In the genomic region with DNA sequence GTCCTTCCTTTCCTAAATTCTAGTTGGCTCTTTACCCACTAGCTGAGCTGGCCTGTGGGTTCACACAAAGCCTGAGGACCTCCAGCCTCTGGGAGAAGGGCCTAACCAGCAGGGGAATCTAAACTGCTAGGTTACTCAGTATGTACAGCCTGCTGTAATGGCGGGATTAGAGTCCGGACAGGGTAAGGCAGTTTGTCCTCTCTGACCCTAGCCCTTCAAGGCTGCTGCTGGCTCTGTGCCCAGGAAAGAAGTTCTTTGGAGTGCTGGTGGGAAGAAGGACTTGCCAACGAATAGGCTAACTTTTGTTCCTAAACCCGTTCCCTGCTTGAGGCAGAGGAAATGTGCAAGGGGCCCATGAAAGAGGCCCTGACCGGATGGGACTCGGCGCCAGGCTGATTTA, we compare ENCODE assay signal across 13 mouse cellular contexts. TPM values are rescaled to one million over a fixed set of nuclear protein-coding genes. Genes with fewer than 3 reads are reported as not detected.
DNase-seq lines count a peak whose midpoint lies in the region; ATAC-seq lines count a peak whose summit lies in the region.
"Had no signal": no experiment of that assay in that cellular context is flagged by ENCODE, and none has a peak within 500 bp of the region (broad histone marks: within the 10 kb centered on the region; RNA-seq: fewer than 3 reads in every experiment).

No protein-coding gene starts in this region.

- peak; percentile 50 for DNase-seq in ovary, postnatal 36 days (ENCODE audit: low spot score)
- DNase-seq in ovary, adult 18-20 months (ENCODE audit: low spot score), result no peak
- peak; percentile 80 for DNase-seq in kidney, adult 18-20 months
- peak; percentile 49 for DNase-seq in limb, embryonic 10.5 days (ENCODE audit: low spot score)
- DNase-seq in right cerebral cortex, postnatal 14 days, result no peak
- DNase-seq in left cerebral cortex, adult 9 months (ENCODE audit: low spot score in 2 of 2), result no peak
- DNase-seq: heart, postnatal 36 days; lung, postnatal 14 days; thymus, postnatal 36 days had no signal

- H3K9me3 ChIP-seq in limb, embryonic 10.5 days (replicated peaks), result no peaks in the 10 kb centered on the region

- H3K27ac ChIP-seq in limb, embryonic 10.5 days, result peak overlapping the region; percentile 48; the same call in 1 of the 2 replicates

- no peak overlapping the region for H3K4me3 ChIP-seq in limb, embryonic 10.5 days

- H3K27me3 ChIP-seq in limb, embryonic 10.5 days (ENCODE audit: low read depth, poor library complexity, severe bottlenecking), result peaks cover 100% of the 10 kb centered on the region

- no peak for ATAC-seq in megakaryocyte, adult 5-6 weeks (ENCODE audit: poor library complexity, severe bottlenecking)
- ATAC-seq: forebrain, embryonic 14.5 days had no signal

- WGBS in limb, embryonic 10.5 days, result 5% methylated on average over 7 of the region's 7 CpGs

- peaks cover 52% of the 10 kb centered on the region for H3K4me1 ChIP-seq in limb, embryonic 10.5 days

- H3K36me3 ChIP-seq in limb, embryonic 10.5 days, result no peaks in the 10 kb centered on the region

RNA-seq across cellular contexts. Expression of a gene that starts 5.3 kb away (rescaled TPM):
- 3.4 and 3.8 TPM in 2 replicates for polyA plus RNA-seq in limb, embryonic 10.5 days (2016; fragmentation: Nextera tagmentation; extraction: Ambion mirVana)
- not detected in 2 replicates for total RNA-seq in megakaryocyte, adult 5-6 weeks (2015)
- not detected in 2 replicates for total RNA-seq in megakaryocyte, adult 5-6 weeks (2017)
- total RNA-seq: granulocyte monocyte progenitor cell, adult 5-6 weeks; heart, postnatal 36 days; monocyte, adult 5-6 weeks had no signal
- polyA plus RNA-seq: forebrain, embryonic 14.5 days had no signal

RNA-seq across cellular contexts. Expression of a gene that starts 15.8 kb away (rescaled TPM):
- polyA plus RNA-seq in limb, embryonic 10.5 days (2016; fragmentation: Nextera tagmentation; extraction: Ambion mirVana), result 0.95 and 1.2 TPM in 2 replicates
- total RNA-seq in megakaryocyte, adult 5-6 weeks (2015), result not detected in 2 replicates
- not detected in 2 replicates for total RNA-seq in megakaryocyte, adult 5-6 weeks (2017)
- total RNA-seq: granulocyte monocyte progenitor cell, adult 5-6 weeks; heart, postnatal 36 days; monocyte, adult 5-6 weeks had no signal
- polyA plus RNA-seq: forebrain, embryonic 14.5 days had no signal

RNA-seq across cellular contexts. Expression of a gene that starts 20.5 kb away (rescaled TPM):
- polyA plus RNA-seq in limb, embryonic 10.5 days (2016; fragmentation: Nextera tagmentation; extraction: Ambion mirVana), result 7.1 and 10.2 TPM in 2 replicates
- total RNA-seq in megakaryocyte, adult 5-6 weeks (2015), result 0.11 TPM in 1 of 2 replicates, not detected in the other
- not detected in 2 replicates for total RNA-seq in megakaryocyte, adult 5-6 weeks (2017)
- total RNA-seq: granulocyte monocyte progenitor cell, adult 5-6 weeks; heart, postnatal 36 days; monocyte, adult 5-6 weeks had no signal
- polyA plus RNA-seq: forebrain, embryonic 14.5 days had no signal

RNA-seq across cellular contexts. Expression of a gene that starts 26.3 kb away (rescaled TPM):
- 6.1 and 7.9 TPM in 2 replicates for polyA plus RNA-seq in limb, embryonic 10.5 days (2016; fragmentation: Nextera tagmentation; extraction: Ambion mirVana)
- total RNA-seq in megakaryocyte, adult 5-6 weeks (2015), result not detected in 2 replicates
- total RNA-seq in megakaryocyte, adult 5-6 weeks (2017), result not detected in 2 replicates
- total RNA-seq: granulocyte monocyte progenitor cell, adult 5-6 weeks; heart, postnatal 36 days; monocyte, adult 5-6 weeks had no signal
- polyA plus RNA-seq: forebrain, embryonic 14.5 days had no signal

RNA-seq across cellular contexts. Expression of a gene that starts 37.2 kb away (rescaled TPM):
- polyA plus RNA-seq in limb, embryonic 10.5 days (2016; fragmentation: Nextera tagmentation; extraction: Ambion mirVana), result 5.5 and 5.9 TPM in 2 replicates
- not detected in 2 replicates for total RNA-seq in megakaryocyte, adult 5-6 weeks (2015)
- total RNA-seq in megakaryocyte, adult 5-6 weeks (2017), result not detected in 2 replicates
- total RNA-seq: monocyte, adult 5-6 weeks had no signal
- polyA plus RNA-seq: forebrain, embryonic 14.5 days had no signal

Comparison
In these comparisons a context has a peak if more than half of its experiments do, and no peak if none do; other contexts are left out.
1. DNase-seq: peak in ovary, postnatal 36 days (single experiment), kidney, adult 18-20 months (single experiment) and limb, embryonic 10.5 days (single experiment); none in ovary, adult 18-20 months (single experiment), right cerebral cortex, postnatal 14 days (single experiment) and left cerebral cortex, adult 9 months (0 of 2).